Mouse (Mus musculus): ENCODE measurements around the gene Tmc6. TPM values are rescaled to one million over a fixed set of nuclear protein-coding genes. Genes with fewer than 3 reads are reported as not detected.
"Not testable (repeated sequence)": the region's sequence is repeated elsewhere in the genome, so short reads cannot be mapped to it uniquely, and the experiment has no call there.

Tmc6 gene
- total and polyA plus RNA-seq, 3 experiments = 12.6 to 18.1 (median 15.7) TPM

GRCm38 (mm10) chr11:117823411-117823810, 41.4 kb upstream of the Tmc6 start:
- Histone ChIP-seq H3K27ac (peak overlapping the region; percentile 67), H3K4me3 (no peak overlapping the region), H3K4me1 (ENCODE audit: control insufficient read depth, insufficient read depth, low read length) (peaks cover 29% of the 10 kb centered on the region), H3K36me3 (ENCODE audit: control insufficient read depth, insufficient read depth, low read length) (peaks cover 2% of the 10 kb centered on the region; the same call in 1 of the 2 replicates), H3K9ac (ENCODE audit: low read depth, low read length) (no peak overlapping the region), H3K27me3 (ENCODE audit: control insufficient read depth, insufficient read depth, low read length) (no peaks in the 10 kb centered on the region), H3K79me2 (replicated peaks; ENCODE audit: control insufficient read depth, insufficient read depth, low read length) (no peaks in the 10 kb centered on the region)
- WGBS = 75% methylated on average over 6 of the region's 6 CpGs
- no peak for TF ChIP-seq EP300 (IDR thresholded peaks at IDR 0.05; ENCODE audit: insufficient read depth, low read depth, low read length)
- no peak for TF ChIP-seq CTCF (IDR thresholded peaks at IDR 0.05)
- TF ChIP-seq POLR2A (IDR thresholded peaks at IDR 0.05; ENCODE audit: insufficient read depth, low read depth, low read length) = no peak
- DNase-seq = peak in 1 of 2 experiments; percentile 19
- intact Hi-C loops (cut with DNase I) = loop anchor here (1.0 to 10.0 kb wide), 2 partner anchors 13 to 589 kb away; no protein-coding TSS in a partner anchor

GRCm38 (mm10) chr11:117822728-117823241, 40.8 kb upstream of the Tmc6 start:
- Histone ChIP-seq H3K9ac (ENCODE audit: low read depth, low read length) (no peak overlapping the region), H3K4me3 (no peak overlapping the region), H3K27ac (peak overlapping the region; percentile 67), H3K79me2 (replicated peaks; ENCODE audit: control insufficient read depth, insufficient read depth, low read length) (no peaks in the 10 kb centered on the region), H3K36me3 (ENCODE audit: control insufficient read depth, insufficient read depth, low read length) (peaks cover 2% of the 10 kb centered on the region; the same call in 1 of the 2 replicates), H3K4me1 (ENCODE audit: control insufficient read depth, insufficient read depth, low read length) (peaks cover 23% of the 10 kb centered on the region), H3K27me3 (ENCODE audit: control insufficient read depth, insufficient read depth, low read length) (no peaks in the 10 kb centered on the region)
- DNase-seq = peak; percentile 51 to 52
- intact Hi-C loops (cut with DNase I) = loop anchor here (1.0 to 10.0 kb wide), 2 partner anchors 12 to 588 kb away; no protein-coding TSS in a partner anchor
- TF ChIP-seq POLR2A (IDR thresholded peaks at IDR 0.05; ENCODE audit: insufficient read depth, low read depth, low read length) (no peak), EP300 (IDR thresholded peaks at IDR 0.05; ENCODE audit: insufficient read depth, low read depth, low read length) (no peak), CTCF (IDR thresholded peaks at IDR 0.05) (no peak)
- 14% methylated on average over 7 of the region's 7 CpGs for WGBS

GRCm38 (mm10) chr11:117821868-117822267, 39.9 kb upstream of the Tmc6 start:
- DNase-seq = peak in 1 of 2 experiments; percentile 19
- TF ChIP-seq POLR2A (IDR thresholded peaks at IDR 0.05; ENCODE audit: insufficient read depth, low read depth, low read length) (no peak), EP300 (IDR thresholded peaks at IDR 0.05; ENCODE audit: insufficient read depth, low read depth, low read length) (no peak), CTCF (IDR thresholded peaks at IDR 0.05) (no peak)
- intact Hi-C loops (cut with DNase I) = loop anchor here (10.0 kb wide), 1 partner anchor 587 kb away; no protein-coding TSS in a partner anchor
- no peak overlapping the region for H3K9ac ChIP-seq (ENCODE audit: low read depth, low read length)
- no peaks in the 10 kb centered on the region for H3K79me2 ChIP-seq (replicated peaks; ENCODE audit: control insufficient read depth, insufficient read depth, low read length)
- H3K4me3 ChIP-seq = no peak overlapping the region
- H3K27ac ChIP-seq = peak overlapping the region; percentile 67
- H3K27me3 ChIP-seq (ENCODE audit: control insufficient read depth, insufficient read depth, low read length) = no peaks in the 10 kb centered on the region
- H3K4me1 ChIP-seq (ENCODE audit: control insufficient read depth, insufficient read depth, low read length) = peaks cover 21% of the 10 kb centered on the region
- H3K36me3 ChIP-seq (ENCODE audit: control insufficient read depth, insufficient read depth, low read length) = peaks cover 2% of the 10 kb centered on the region; the same call in 1 of the 2 replicates
- WGBS = 73% methylated on average over 9 of the region's 9 CpGs

GRCm38 (mm10) chr11:117820173-117820572, 38.2 kb upstream of the Tmc6 start:
- Histone ChIP-seq H3K4me1 (ENCODE audit: control insufficient read depth, insufficient read depth, low read length) (peaks cover 21% of the 10 kb centered on the region), H3K4me3 (no peak overlapping the region), H3K9ac (ENCODE audit: low read depth, low read length) (no peak overlapping the region), H3K79me2 (replicated peaks; ENCODE audit: control insufficient read depth, insufficient read depth, low read length) (no peaks in the 10 kb centered on the region), H3K27me3 (ENCODE audit: control insufficient read depth, insufficient read depth, low read length) (no peaks in the 10 kb centered on the region), H3K27ac (peak overlapping the region; percentile 81; the same call in 1 of the 2 replicates), H3K36me3 (ENCODE audit: control insufficient read depth, insufficient read depth, low read length) (peaks cover 2% of the 10 kb centered on the region; the same call in 1 of the 2 replicates)
- no peak for TF ChIP-seq POLR2A (IDR thresholded peaks at IDR 0.05; ENCODE audit: insufficient read depth, low read depth, low read length)
- DNase-seq = no peak
- WGBS = 74% methylated on average over 7 of the region's 7 CpGs
- intact Hi-C loops (cut with DNase I) = loop anchor here (10.0 kb wide), 1 partner anchor 585 kb away; no protein-coding TSS in a partner anchor

- peak overlapping the region; percentile 85 for H3K27ac ChIP-seq
- H3K4me1 ChIP-seq (ENCODE audit: control insufficient read depth, insufficient read depth, low read length) = peaks cover 14% of the 10 kb centered on the region
- H3K79me2 ChIP-seq (replicated peaks; ENCODE audit: control insufficient read depth, insufficient read depth, low read length) = no peaks in the 10 kb centered on the region
Measured at GRCm38 (mm10) chr11:117819095-117819494, 37.1 kb upstream of the Tmc6 start.

GRCm38 (mm10) chr11:117816389-117816996, 34.5 kb upstream of the Tmc6 start:
- WGBS = 74% methylated on average over 13 of the region's 13 CpGs
- no peaks in the 10 kb centered on the region for H3K36me3 ChIP-seq (ENCODE audit: control insufficient read depth, insufficient read depth, low read length)

More at GRCm38 (mm10) chr11:117819095-117819494, 37.1 kb upstream of the Tmc6 start:
- Histone ChIP-seq H3K27me3 (ENCODE audit: control insufficient read depth, insufficient read depth, low read length) (no peaks in the 10 kb centered on the region), H3K4me3 (no peak overlapping the region), H3K36me3 (ENCODE audit: control insufficient read depth, insufficient read depth, low read length) (peaks cover 2% of the 10 kb centered on the region; the same call in 1 of the 2 replicates), H3K9ac (ENCODE audit: low read depth, low read length) (0 out of 2 replicates have a peak overlapping the region, but pooled peaks have one; percentile 15)
- DNase-seq = peak; percentile 55 to 80
- WGBS = 46% methylated on average over 8 of the region's 8 CpGs
- intact Hi-C loops (cut with DNase I) = no loop called here
- TF ChIP-seq POLR2A (IDR thresholded peaks at IDR 0.05; ENCODE audit: insufficient read depth, low read depth, low read length) (peak; percentile 89), CTCF (IDR thresholded peaks at IDR 0.05) (no peak), EP300 (IDR thresholded peaks at IDR 0.05; ENCODE audit: insufficient read depth, low read depth, low read length) (peak; percentile 94)

GRCm38 (mm10) chr11:117815850-117816249, 33.9 kb upstream of the Tmc6 start:
- intact Hi-C loops (cut with DNase I); H3K36me3 ChIP-seq (ENCODE audit: control insufficient read depth, insufficient read depth, low read length); H3K9ac ChIP-seq (ENCODE audit: low read depth, low read length); H3K4me3 ChIP-seq; H3K27me3 ChIP-seq (ENCODE audit: control insufficient read depth, insufficient read depth, low read length); H3K4me1 ChIP-seq (ENCODE audit: control insufficient read depth, insufficient read depth, low read length); DNase-seq; H3K79me2 ChIP-seq (replicated peaks; ENCODE audit: control insufficient read depth, insufficient read depth, low read length): not testable (repeated sequence)
- 55% methylated on average over 9 of the region's 9 CpGs for WGBS
- H3K27ac ChIP-seq = 0 out of 2 replicates have a peak overlapping the region, but pooled peaks have one; percentile 28

More at GRCm38 (mm10) chr11:117816389-117816996, 34.5 kb upstream of the Tmc6 start:
- Histone ChIP-seq H3K4me1 (ENCODE audit: control insufficient read depth, insufficient read depth, low read length) (peaks cover 6% of the 10 kb centered on the region), H3K9ac (ENCODE audit: low read depth, low read length) (no peak overlapping the region), H3K79me2 (replicated peaks; ENCODE audit: control insufficient read depth, insufficient read depth, low read length) (peaks cover 1% of the 10 kb centered on the region), H3K27me3 (ENCODE audit: control insufficient read depth, insufficient read depth, low read length) (no peaks in the 10 kb centered on the region), H3K4me3 (no peak overlapping the region), H3K27ac (no peak overlapping the region)
- intact Hi-C loops (cut with DNase I) = no loop called here
- DNase-seq = no peak
- TF ChIP-seq EP300 (IDR thresholded peaks at IDR 0.05; ENCODE audit: insufficient read depth, low read depth, low read length) (no peak), POLR2A (IDR thresholded peaks at IDR 0.05; ENCODE audit: insufficient read depth, low read depth, low read length) (no peak), CTCF (IDR thresholded peaks at IDR 0.05) (no peak)
